In the genomic region with DNA sequence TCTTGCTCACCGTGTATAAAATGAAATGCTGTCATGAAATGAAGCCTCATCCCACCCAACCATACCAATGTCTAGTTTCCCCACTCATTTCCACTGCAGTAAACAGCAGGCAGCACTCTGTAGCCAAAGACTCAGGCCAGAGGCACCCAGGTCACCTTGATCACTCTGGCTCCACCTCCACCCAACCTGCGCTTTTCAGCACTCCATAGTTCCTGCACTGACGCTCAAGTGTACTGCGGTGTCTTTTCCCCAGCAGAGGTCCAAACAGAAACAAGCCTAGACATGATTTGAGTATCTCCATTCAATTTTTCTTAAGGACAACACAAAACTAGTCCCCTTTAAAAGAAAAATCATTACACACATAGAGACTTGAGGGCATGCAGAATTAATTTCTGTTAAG, we compare ENCODE assay signal across 22 mouse cellular contexts. TPM values are rescaled to one million over a fixed set of nuclear protein-coding genes. Genes with fewer than 3 reads are reported as not detected.
DNase-seq lines count a peak whose midpoint lies in the region; ATAC-seq and TF ChIP-seq lines count a peak whose summit lies in the region.
"Had no signal": no experiment of that assay in that cellular context is flagged by ENCODE, and none has a peak within 500 bp of the region (broad histone marks: within the 10 kb centered on the region; RNA-seq: fewer than 3 reads in every experiment).

No protein-coding gene starts in this region.

- H3K9me3 ChIP-seq in CH12.LX (replicated peaks; ENCODE audit: low read length): peaks cover 2% of the 10 kb centered on the region
- H3K9me3 ChIP-seq in forebrain, embryonic 12.5 days: peaks cover 5% of the 10 kb centered on the region; the same call in 1 of the 2 replicates

- H3K4me2 ChIP-seq in CH12.LX (ENCODE audit: insufficient read depth, low read depth, poor library complexity, severe bottlenecking): no peak overlapping the region
- no peak overlapping the region for H3K4me2 ChIP-seq in forebrain, embryonic 12.5 days
- H3K4me2 ChIP-seq: embryonic facial prominence, embryonic 12.5 days had no signal

- TF ChIP-seq RAD21 in CH12.LX (IDR thresholded peaks at IDR 0.05; ENCODE audit: low read depth, low read length): no peak

- H3K4me3 ChIP-seq in CH12.LX (replicated peaks in 1 of 3; ENCODE audit: low read depth in 2 of 3, low read length in 2 of 3, poor library complexity in 1 of 3): no peak overlapping the region
- no peak overlapping the region for H3K4me3 ChIP-seq in forebrain, embryonic 12.5 days (replicated peaks)
- H3K4me3 ChIP-seq: embryonic facial prominence, embryonic 10.5 days; embryonic facial prominence, embryonic 12.5 days had no signal

- DNase-seq in CH12.LX (ENCODE audit: extremely low read depth): no peak
- DNase-seq in ES-CJ7 (ENCODE audit: low read depth, low spot score): peak; percentile 47
- DNase-seq in R1 (ENCODE audit: low read depth, low spot score): peak; percentile 52
- DNase-seq in left cerebral cortex, postnatal 25 days (ENCODE audit: low spot score in 2 of 2): no peak
- no peak for DNase-seq in kidney, postnatal 4 days
- DNase-seq: adrenal gland, adult 8-10 months; adrenal gland, postnatal 14 days; adrenal gland, postnatal 36 days; B cell, adult 2 months; cerebellum, adult 11-12 months; cerebellum, adult 2 months; cerebellum, adult 9-10 months; cerebellum, postnatal 10 days; cerebellum, postnatal 25 days had no signal

- H3K27me3 ChIP-seq in CH12.LX (replicated peaks): no peaks in the 10 kb centered on the region
- H3K27me3 ChIP-seq in forebrain, embryonic 12.5 days: no peaks in the 10 kb centered on the region
- H3K27me3 ChIP-seq: embryonic facial prominence, embryonic 12.5 days; Patski had no signal

- peaks cover 0 to 9% of the 10 kb centered on the region in 2 experiments; a peak in 2 of 4 replicates for H3K4me1 ChIP-seq in CH12.LX (ENCODE audit: control insufficient read depth in 1 of 2, insufficient read depth in 2 of 2)
- no peaks in the 10 kb centered on the region for H3K4me1 ChIP-seq in forebrain, embryonic 12.5 days
- H3K4me1 ChIP-seq: embryonic facial prominence, embryonic 10.5 days; embryonic facial prominence, embryonic 12.5 days had no signal

- in situ Hi-C loops in CH12.LX (cut with MboI; ENCODE audit: low pct_ligation_motif_present, low pct_unique_long_range_greater_than_20kb, low sequenced_read_pairs): no loop called here

- H3K9ac ChIP-seq in CH12.LX (ENCODE audit: insufficient read depth, low read depth): no peak overlapping the region
- no peak overlapping the region for H3K9ac ChIP-seq in forebrain, embryonic 12.5 days
- H3K9ac ChIP-seq: embryonic facial prominence, embryonic 12.5 days had no signal

- no peak for TF ChIP-seq POLR2A in CH12.LX (IDR thresholded peaks at IDR 0.05; ENCODE audit: low read depth, low read length)

- no peak for TF ChIP-seq CTCF in CH12.LX (conservative IDR thresholded peaks at IDR 0.05 in 1 of 2, IDR thresholded peaks at IDR 0.05 in 1 of 2; ENCODE audit: low read depth in 2 of 2, low read length in 2 of 2)

- no peaks in the 10 kb centered on the region; the same call in 1 of the 2 replicates for H3K79me2 ChIP-seq in CH12.LX (replicated peaks; ENCODE audit: control insufficient read depth, extremely low read depth, insufficient read depth, poor library complexity, severe bottlenecking)

- no peak for ATAC-seq in forebrain, embryonic 12.5 days (ENCODE audit: low FRiP score)
- ATAC-seq: activated CD4-positive, CD25-positive, alpha-beta regulatory T cell, adult 4 months; CD4-positive, CD25-positive, alpha-beta regulatory T cell, adult 4 months; forebrain, embryonic 14.5 days; forebrain, embryonic 16.5 days; Patski had no signal

- H3K36me3 ChIP-seq in CH12.LX (replicated peaks in 1 of 2; ENCODE audit: control insufficient read depth in 1 of 2, insufficient read depth in 1 of 2, low read length in 1 of 2): peaks cover 61 to 91% of the 10 kb centered on the region in 2 experiments
- peaks cover 88% of the 10 kb centered on the region for H3K36me3 ChIP-seq in forebrain, embryonic 12.5 days (replicated peaks)

- 96% methylated on average over 4 of the region's 4 CpGs for WGBS in forebrain, embryonic 12.5 days

- dilution Hi-C loops in CH12.LX (cut with MboI; ENCODE audit: extremely low pct_ligation_motif_present, extremely low pct_unique_long_range_greater_than_20kb, low sequenced_read_pairs): no loop called here

- intact Hi-C loops in left cerebral cortex, postnatal 25 days (cut with DNase I): no loop called here

- H3K27ac ChIP-seq in CH12.LX (ENCODE audit: insufficient read depth, low read depth): 0 out of 2 replicates have a peak overlapping the region, but pooled peaks have one; percentile 11
- no peak overlapping the region for H3K27ac ChIP-seq in forebrain, embryonic 12.5 days
- H3K27ac ChIP-seq: embryonic facial prominence, embryonic 10.5 days; embryonic facial prominence, embryonic 12.5 days had no signal

- no peak for TF ChIP-seq EP300 in CH12.LX (IDR thresholded peaks at IDR 0.05; ENCODE audit: low read length)

TF ChIP-seq in CH12.LX, 34 proteins besides CTCF, POLR2A, EP300 and RAD21:
- TF ChIP-seq CHD1 (IDR thresholded peaks at IDR 0.05; ENCODE audit: low read depth, low read length) (no peak), MEF2A (IDR thresholded peaks at IDR 0.05; ENCODE audit: borderline replicate concordance, low read depth, low read length) (no peak)

RNA-seq across cellular contexts. Expression of a gene that starts 8.4 kb away (rescaled TPM):
- 8.1 and 8.4 TPM in 2 replicates for total RNA-seq in CH12.LX (2012; rRNA removed)
- total RNA-seq in CH12.LX (2014; rRNA removed): 3.6 and 4.6 TPM in 2 replicates
- 12.2 and 20.7 TPM in 2 replicates for polyA plus RNA-seq in CH12.LX (2012; ENCODE audit: insufficient read length, low read depth)
- 100 to 1,000 TPM; 329 to 335 TPM for total RNA-seq in left cerebral cortex, postnatal 25 days (2021)
- polyA plus RNA-seq in forebrain, embryonic 12.5 days (2016; fragmentation: Nextera tagmentation; extraction: Ambion mirVana): 25.2 and 26.6 TPM in 2 replicates

RNA-seq across cellular contexts. Expression of a gene that starts 24.9 kb away (rescaled TPM):
- total RNA-seq in CH12.LX (2012; rRNA removed): 38.5 and 39.4 TPM in 2 replicates
- total RNA-seq in CH12.LX (2014; rRNA removed): 74.4 and 96.9 TPM in 2 replicates
- 69.7 and 77.1 TPM in 2 replicates for polyA plus RNA-seq in CH12.LX (2012; ENCODE audit: insufficient read length, low read depth)
- total RNA-seq in left cerebral cortex, postnatal 25 days (2021): 10 to 100 TPM; 45.1 to 57.4 TPM
- polyA plus RNA-seq in forebrain, embryonic 12.5 days (2016; fragmentation: Nextera tagmentation; extraction: Ambion mirVana): 105 TPM in 2 replicates

Comparison
In these comparisons a context has a peak if more than half of its experiments do, and no peak if none do; other contexts are left out.
1. DNase-seq: peak in ES-CJ7 (single experiment) and R1 (single experiment); none in CH12.LX (single experiment), left cerebral cortex, postnatal 25 days (0 of 2) and kidney, postnatal 4 days (0 of 2).
2. RNA of a gene that starts 8.4 kb away (total RNA-seq): 329 to 335 TPM in left cerebral cortex, postnatal 25 days; 3.6 to 8.4 TPM in CH12.LX; every median in the first group is over 10 times any median in the second.